Mouse (Mus musculus) thymus, adult 2 months (tissue): ENCODE results near the gene Trim66.

Experiments
- CTCF ChIP-seq: fragments of 200-500 bp; IDR thresholded peaks from 2 replicates; pipeline ENCODE4 v1.5.1; 2012; ENCODE audit warnings: mild to moderate bottlenecking, control low read depth, low read length, moderate library complexity, borderline replicate concordance; ENCODE audit not compliant: control insufficient read depth, poor library complexity, insufficient read depth; ENCODE audit errors: extremely low read depth
- POLR2A ChIP-seq: fragments of 200-500 bp; IDR thresholded peaks from 2 replicates; pipeline ENCODE4 v1.6.1; 2012; ENCODE audit warnings: mild to moderate bottlenecking, low read length, control low read depth, moderate library complexity; ENCODE audit not compliant: control insufficient read depth, poor library complexity, insufficient read depth; ENCODE audit errors: extremely low read depth

DNA sequence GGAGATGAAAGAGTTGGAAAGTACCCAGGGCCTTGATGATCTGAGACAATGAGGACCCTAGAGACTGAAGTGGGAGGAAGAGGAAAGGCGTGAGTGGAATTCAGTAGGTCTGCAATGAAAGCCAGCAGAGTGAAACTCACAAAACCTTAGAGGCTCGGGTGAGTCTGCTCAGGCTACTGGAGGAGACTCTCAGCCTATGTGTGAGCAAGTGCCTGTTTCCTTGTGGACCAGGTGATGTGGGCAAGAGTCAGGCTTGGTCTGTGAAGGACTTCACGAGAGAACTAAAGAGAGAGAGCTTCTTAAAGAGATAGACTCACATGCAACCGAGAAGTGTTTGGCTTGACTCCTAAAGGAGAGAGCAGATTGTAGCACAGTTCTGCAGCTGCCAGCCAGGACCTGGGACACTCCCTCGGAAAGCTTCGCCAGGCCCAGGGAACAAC, 39.7 kb downstream of the Trim66 start:
- TF ChIP-seq CTCF (no peak), POLR2A (no peak)
